Mouse (Mus musculus) liver, embryonic 14.5 days (tissue): ENCODE data around the gene Mier3. TPM values are rescaled to one million over a fixed set of nuclear protein-coding genes. Genes with fewer than 3 reads are reported as not detected.

ENCODE experiments used
- ATAC-seq: fragments of 200-750 bp; cut with Nextera tagmentation; 2 replicates; pipeline ENCODE4 v1.8.0; 2017; ENCODE audit warnings: moderate number of reproducible peaks, mild to moderate bottlenecking, moderate library complexity; ENCODE audit not compliant: insufficient read depth
- DNase-seq, 3 experiments: peaks; one replicate each; pipeline ENCODE4 v3.0.0-alpha.2; 2012 to 2013; ENCODE audit warnings: low read depth in 3 of 3, low spot score in 3 of 3
- H3K27ac ChIP-seq: fragments of 300-500 bp; sonication (generic); 2 replicates; pipeline ENCODE4 v1.5.1; 2014; ENCODE audit warnings: moderate library complexity, mild to moderate bottlenecking, control low read depth, inconsistent platforms
- H3K27me3 ChIP-seq: fragments of 300-500 bp; sonication (generic); 2 replicates; pipeline ENCODE4 v1.6.1; 2014; ENCODE audit warnings: mild to moderate bottlenecking, low read length, moderate library complexity; ENCODE audit not compliant: control insufficient read depth, insufficient read depth
- H3K36me3 ChIP-seq: fragments of 300-500 bp; sonication (generic); replicated peaks from 2 replicates; pipeline ENCODE4 v1.6.1; 2014; ENCODE audit warnings: low read depth; ENCODE audit not compliant: control insufficient read depth, insufficient read depth
- H3K4me1 ChIP-seq, 2 experiments: fragments of 200-500 bp in 1 of 2; fragments of 300-500 bp in 1 of 2; sonication (generic) in 1 of 2; replicated peaks; 2 replicates each; pipeline ENCODE4 v1.6.1; 2012 to 2014; ENCODE audit warnings: antibody characterized with exemption in 1 of 2, inconsistent platforms in 1 of 2, low read length in 1 of 2; ENCODE audit not compliant: control insufficient read depth in 2 of 2, insufficient read depth in 2 of 2
- H3K4me2 ChIP-seq: fragments of 300-500 bp; sonication (generic); 2 replicates; pipeline ENCODE4 v1.6.1; 2014; ENCODE audit warnings: low read depth, mild to moderate bottlenecking, control low read depth, moderate library complexity
- H3K4me3 ChIP-seq, 2 experiments: fragments of 200-500 bp in 1 of 2; fragments of 300-500 bp in 1 of 2; sonication (generic) in 1 of 2; 2 replicates each; pipeline ENCODE4 v1.5.1; 2012 to 2014; ENCODE audit warnings: low read depth in 2 of 2, low read length in 2 of 2, mild to moderate bottlenecking in 2 of 2, control low read depth in 1 of 2, inconsistent platforms in 1 of 2, moderate library complexity in 1 of 2; ENCODE audit not compliant: insufficient read depth in 1 of 2
- H3K9ac ChIP-seq: fragments of 300-500 bp; sonication (generic); replicated peaks from 2 replicates; pipeline ENCODE4 v1.6.1; 2014; ENCODE audit warnings: mild to moderate bottlenecking, control low read depth, moderate library complexity
- H3K9me3 ChIP-seq: fragments of 300-500 bp; sonication (generic); 2 replicates; pipeline ENCODE4 v1.6.1; 2016; ENCODE audit warnings: low read length, mixed read lengths; ENCODE audit not compliant: control insufficient read depth
- CTCF ChIP-seq: IDR thresholded peaks from 2 replicates; pipeline ENCODE4 v1.5.1; 2016; ENCODE audit warnings: antibody characterized with exemption, low read depth, control low read depth
- EP300 ChIP-seq: IDR thresholded peaks from 2 replicates; pipeline ENCODE4 v1.6.1; 2016; ENCODE audit warnings: antibody characterized with exemption, low read depth
- WGBS: fragments of 180-500 bp; shearing (Covaris S2); extraction: QIAGEN DNeasy Blood & Tissue Kit; methylation state at CpG from one replicate; pipeline ENCODE4 v1.1.7; 2014; ENCODE audit not compliant: insufficient replicate concordance; 5-methylcytosine and 5-hydroxymethylcytosine counted together
- polyA plus RNA-seq, 2 experiments: library from polyadenylated mRNA; depleted of rRNA in 1 of 2; stranded (reverse) in 1 of 2; unstranded in 1 of 2; fragments of >200 nt; fragmentation: Nextera tagmentation in 1 of 2; extraction: Ambion mirVana in 1 of 2; gene quantifications; 2 replicates each; pipeline versions ENCODE4 v1.2.1 to v1.2.3; 2012 to 2014

Mier3 gene
- polyA plus RNA-seq, 2 experiments, result 7.8 to 16.5 TPM

DNA sequence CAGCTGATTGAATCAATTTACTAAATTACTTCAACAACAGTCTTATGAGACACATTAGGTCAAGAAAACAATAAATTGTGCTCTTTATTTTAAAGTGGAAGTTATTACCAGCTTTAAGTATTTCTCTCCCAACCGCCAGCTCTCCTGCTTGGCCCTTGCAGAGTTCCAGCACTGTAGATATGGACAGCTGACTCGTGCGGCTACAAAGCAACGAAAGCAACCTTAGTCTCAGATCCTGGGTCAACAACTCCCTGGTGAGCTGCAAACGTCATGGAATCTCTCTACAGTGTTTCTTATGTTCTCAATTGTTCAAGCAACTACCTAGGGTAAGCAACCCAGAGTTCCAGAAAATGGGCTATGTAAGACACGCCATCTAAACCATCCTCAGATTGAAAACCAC lies 76.2 kb downstream of the Mier3 start:
- no peak overlapping the region for H3K4me3 ChIP-seq
- DNase-seq, result no peak
- no peak overlapping the region for H3K4me2 ChIP-seq
- H3K27me3 ChIP-seq, result no peaks in the 10 kb centered on the region
- H3K27ac ChIP-seq, result no peak overlapping the region
- no peak overlapping the region for H3K9ac ChIP-seq
- WGBS, result 87% methylated on average over 6 of the region's 6 CpGs
- no peaks in the 10 kb centered on the region for H3K4me1 ChIP-seq
- no peaks in the 10 kb centered on the region for H3K9me3 ChIP-seq
- ATAC-seq, result no peak
- no peak for TF ChIP-seq EP300
- no peak for TF ChIP-seq CTCF
- H3K36me3 ChIP-seq, result peaks cover 94% of the 10 kb centered on the region

DNA sequence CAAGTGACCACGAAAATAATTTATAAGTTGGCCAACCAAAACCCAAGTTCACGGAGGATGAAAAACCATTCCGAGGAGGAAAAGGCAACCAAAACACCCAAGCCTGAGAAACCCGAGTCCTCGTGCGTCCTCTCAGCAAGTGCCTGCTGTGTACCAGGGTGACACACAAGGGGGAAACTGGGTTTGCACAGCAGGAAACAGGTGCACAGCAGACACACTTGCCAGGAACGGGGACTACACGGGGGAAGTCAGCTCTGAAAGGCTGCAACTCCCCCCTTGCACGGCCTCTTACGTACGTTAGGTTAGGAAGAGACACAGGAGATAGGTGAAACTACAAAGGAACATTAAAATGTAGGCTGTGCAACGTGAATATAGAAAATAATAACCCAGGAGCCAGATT lies 81.7 kb downstream of the Mier3 start:
- Histone ChIP-seq H3K4me3 (no peak overlapping the region), H3K4me1 (no peaks in the 10 kb centered on the region), H3K27me3 (no peaks in the 10 kb centered on the region), H3K4me2 (no peak overlapping the region), H3K36me3 (peaks cover 86% of the 10 kb centered on the region), H3K27ac (no peak overlapping the region), H3K9ac (no peak overlapping the region), H3K9me3 (no peaks in the 10 kb centered on the region)
- ATAC-seq (no peak), DNase-seq (no peak)
- TF ChIP-seq CTCF, result no peak
- no peak for TF ChIP-seq EP300
- 73% methylated on average over 12 of the region's 12 CpGs for WGBS

Other genes starting within 250 kb of the Mier3 start
- 8.3 and 19.2 TPM in 2 replicates for gene Gpbp1, start 190.9 kb upstream of the Mier3 start, polyA plus RNA-seq (2012; rRNA removed)
- 36.2 and 38.2 TPM in 2 replicates for gene Gpbp1, start 190.9 kb upstream of the Mier3 start, polyA plus RNA-seq (2014; fragmentation: Nextera tagmentation; extraction: Ambion mirVana)
- 0.06 and 0.08 TPM in 2 replicates for gene Gm49496, start 131.0 kb upstream of the Mier3 start, polyA plus RNA-seq (2012; rRNA removed)
- not detected in 2 replicates for gene Gm49496, start 131.0 kb upstream of the Mier3 start, polyA plus RNA-seq (2014; fragmentation: Nextera tagmentation; extraction: Ambion mirVana)
- not detected in 2 replicates for gene Gm10198, start 88.2 kb upstream of the Mier3 start, polyA plus RNA-seq (2012; rRNA removed)
- not detected in 2 replicates for gene Gm10198, start 88.2 kb upstream of the Mier3 start, polyA plus RNA-seq (2014; fragmentation: Nextera tagmentation; extraction: Ambion mirVana)
- gene Map3k1, start 128.0 kb downstream of the Mier3 start, polyA plus RNA-seq (2012; rRNA removed), result 3.8 and 5.9 TPM in 2 replicates
- gene Map3k1, start 128.0 kb downstream of the Mier3 start, polyA plus RNA-seq (2014; fragmentation: Nextera tagmentation; extraction: Ambion mirVana), result 13.3 and 14.5 TPM in 2 replicates